Mouse (Mus musculus) adrenal gland, postnatal 36 days (tissue): ENCODE data around the gene Atg4d. TPM values are rescaled to one million over a fixed set of nuclear protein-coding genes. Genes with fewer than 3 reads are reported as not detected.
"Not testable (repeated sequence)": the region's sequence is repeated elsewhere in the genome, so short reads cannot be mapped to it uniquely, and the experiment has no call there.

ENCODE experiments used
- DNase-seq, 2 experiments: peaks; one replicate each; pipeline ENCODE4 v3.0.0; 2021; ENCODE audit warnings: mixed read lengths in 1 of 2
- total RNA-seq, 2 experiments: library from RNA; stranded (reverse); gene quantifications; 2 replicates each; pipeline ENCODE4 v1.2.3; 2021

Atg4d gene
- total RNA-seq, 2 experiments from 2014 or later = 39.1 to 39.5 TPM

DNA sequence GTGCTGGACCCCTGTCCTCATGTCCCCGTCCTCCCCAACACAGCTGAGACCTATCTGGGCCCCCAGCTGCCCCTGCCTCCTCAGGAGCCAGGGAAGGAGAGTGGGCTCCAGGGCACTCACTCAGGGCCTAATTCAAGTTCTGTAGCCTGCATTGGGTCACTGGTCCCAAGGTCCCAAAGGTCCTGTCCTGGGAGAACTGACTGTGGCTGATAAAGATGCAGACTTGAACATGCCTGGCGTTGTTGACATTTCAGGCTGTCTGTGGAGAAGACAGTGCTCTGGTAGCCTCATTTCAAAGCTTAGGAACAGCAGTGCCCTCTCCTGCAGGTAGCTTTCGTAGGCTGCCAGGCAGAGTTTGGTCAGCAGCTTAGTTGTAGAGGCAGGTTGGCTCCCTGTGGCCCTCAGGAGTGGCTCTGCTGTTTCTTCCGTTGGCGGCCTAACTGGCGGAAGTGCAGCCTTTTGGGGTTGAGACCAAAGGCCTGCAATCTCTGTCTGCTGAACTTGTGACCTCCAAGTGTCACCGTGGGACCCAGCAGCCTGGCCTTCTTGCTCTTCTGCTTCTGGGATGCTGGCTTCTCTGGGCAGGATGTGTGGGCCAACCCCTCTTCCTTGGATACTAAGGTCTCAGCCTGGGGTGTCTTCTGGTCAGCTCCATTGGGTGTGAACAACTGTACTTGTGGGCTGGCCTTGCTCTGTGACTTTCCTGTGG lies 8.6 kb downstream of the Atg4d start:
- no peak for DNase-seq

DNA sequence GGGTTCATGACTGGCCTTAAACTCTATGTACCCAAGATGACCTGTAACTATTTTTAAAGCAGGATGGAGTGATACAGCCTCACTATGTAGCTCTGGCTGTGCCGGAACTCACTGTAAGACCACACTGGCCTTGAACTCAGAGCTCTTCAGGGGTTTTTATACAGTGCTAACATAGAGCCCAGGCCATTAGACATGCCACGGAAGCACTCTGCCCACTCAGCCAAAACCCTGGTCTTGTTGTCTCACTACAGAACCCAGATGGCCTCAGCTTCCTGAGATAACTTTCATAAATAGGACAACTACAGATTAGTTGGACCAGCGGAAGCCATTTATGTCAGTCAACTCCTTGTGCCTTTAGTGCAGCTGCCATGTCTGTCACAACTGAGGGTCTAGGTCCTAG lies 9.2 kb downstream of the Atg4d start:
- DNase-seq = no peak

DNA sequence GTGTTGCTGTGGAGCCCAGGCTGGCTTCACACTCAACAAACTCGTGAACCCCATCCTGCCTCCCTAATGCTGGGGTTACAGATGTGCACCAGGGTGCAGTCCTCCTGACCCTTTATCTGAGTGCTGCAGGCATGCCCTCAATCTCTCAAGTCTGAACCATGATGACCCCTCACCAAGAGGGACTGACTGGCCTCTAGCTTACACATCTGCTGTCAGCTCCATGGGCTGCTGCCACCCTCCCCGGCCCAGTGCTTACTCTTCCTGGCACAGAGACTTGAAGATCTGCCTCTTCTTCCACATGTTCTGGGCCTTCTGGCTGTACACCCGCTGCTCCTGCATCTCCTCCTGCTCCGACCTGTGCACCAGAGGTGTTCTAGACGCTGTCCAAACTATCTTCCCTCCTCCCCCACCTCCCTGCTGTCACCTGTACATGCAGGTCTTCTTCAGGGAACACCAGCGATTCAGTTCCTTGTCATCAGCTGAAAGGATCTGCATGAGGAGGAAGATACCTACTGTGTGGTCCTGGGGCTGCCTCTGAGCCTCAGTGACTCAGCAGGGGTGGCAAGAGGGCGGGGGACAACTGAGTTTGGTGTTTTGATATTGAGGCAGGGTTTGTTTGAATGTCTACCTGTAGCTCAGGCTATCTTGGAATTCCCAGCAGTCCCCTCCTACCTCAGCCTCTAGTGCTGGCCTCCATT lies 10.1 kb downstream of the Atg4d start:
- no peak for DNase-seq

DNA sequence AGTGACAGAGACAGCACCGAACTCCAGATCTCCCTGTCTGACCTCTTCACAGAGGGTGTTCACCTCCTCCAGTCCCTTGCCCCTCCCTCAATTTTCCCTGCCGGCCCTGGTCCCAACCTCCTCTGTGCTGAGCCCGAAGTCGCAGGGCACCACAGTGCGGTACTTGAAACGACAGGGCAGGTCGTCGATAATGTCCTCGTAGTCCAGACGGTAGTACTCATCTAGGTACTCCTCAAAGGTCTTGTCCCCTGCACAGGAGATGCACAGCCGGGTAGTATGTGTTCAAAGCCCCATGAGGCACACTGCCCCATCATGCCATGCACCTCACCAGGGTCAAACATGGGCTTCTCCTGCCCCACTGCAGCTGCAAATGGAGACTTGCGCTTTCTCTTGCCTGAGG lies 10.6 kb downstream of the Atg4d start:
- DNase-seq = no peak

DNA sequence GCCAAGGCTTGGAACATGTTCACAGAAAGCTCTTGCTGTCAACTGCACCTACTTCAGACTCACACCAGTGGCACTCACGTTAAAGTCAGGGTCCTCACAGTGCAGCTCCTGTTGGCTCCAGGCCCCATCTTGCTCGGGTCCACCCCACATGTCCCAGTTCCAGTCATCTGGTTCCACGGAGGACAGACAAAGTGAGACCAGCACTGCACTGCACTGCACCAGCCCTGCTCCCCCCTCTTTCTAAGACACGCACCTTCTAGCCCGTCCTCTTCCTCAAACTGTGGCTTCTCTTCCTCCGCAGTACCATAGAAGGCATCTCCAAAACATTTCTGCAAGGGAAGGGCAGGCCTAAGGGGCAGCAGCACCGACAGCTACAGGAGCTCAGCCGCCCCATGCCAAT lies 11.2 kb downstream of the Atg4d start:
- peak; percentile 12 to 18 for DNase-seq

DNA sequence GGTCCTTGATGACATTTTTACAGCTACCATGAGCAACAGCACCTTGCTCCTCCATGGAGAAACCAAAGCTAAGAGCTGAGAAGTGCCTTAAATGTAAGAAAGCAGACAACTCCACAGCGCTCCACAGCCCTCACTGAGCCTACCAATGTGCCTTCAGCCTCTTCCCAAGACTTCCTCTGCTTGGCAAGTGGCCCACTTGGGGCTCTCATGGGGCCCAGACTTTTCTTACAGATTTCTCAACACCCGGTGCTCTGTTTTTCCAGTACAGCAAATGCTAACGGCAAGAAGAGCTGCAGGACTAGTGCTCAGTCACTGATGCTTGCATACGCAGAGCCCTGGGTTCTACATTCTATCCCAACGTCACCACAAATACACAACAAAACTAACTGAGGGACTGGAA lies 12.7 kb downstream of the Atg4d start:
- peak in 1 of 2 experiments; percentile 51 for DNase-seq

DNA sequence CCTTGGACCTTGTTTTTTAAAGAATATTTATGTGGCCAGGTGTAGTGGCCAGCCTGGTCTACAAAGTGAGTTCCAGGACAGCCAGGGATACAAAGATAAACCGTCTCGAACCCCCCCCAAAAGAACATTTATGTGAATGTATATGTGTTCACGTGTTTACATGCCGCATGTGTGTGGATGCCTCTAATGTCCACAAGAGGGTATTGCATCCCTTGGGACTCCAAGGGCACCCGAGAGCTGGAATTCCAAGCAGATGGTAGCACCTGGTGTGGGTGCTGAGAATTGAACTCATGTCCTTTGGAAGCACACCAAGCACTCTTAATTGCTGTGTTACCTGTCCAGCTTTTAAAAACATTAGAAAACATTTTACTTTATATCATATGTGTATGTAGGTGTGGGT lies 18.5 kb downstream of the Atg4d start:
- no peak for DNase-seq

DNA sequence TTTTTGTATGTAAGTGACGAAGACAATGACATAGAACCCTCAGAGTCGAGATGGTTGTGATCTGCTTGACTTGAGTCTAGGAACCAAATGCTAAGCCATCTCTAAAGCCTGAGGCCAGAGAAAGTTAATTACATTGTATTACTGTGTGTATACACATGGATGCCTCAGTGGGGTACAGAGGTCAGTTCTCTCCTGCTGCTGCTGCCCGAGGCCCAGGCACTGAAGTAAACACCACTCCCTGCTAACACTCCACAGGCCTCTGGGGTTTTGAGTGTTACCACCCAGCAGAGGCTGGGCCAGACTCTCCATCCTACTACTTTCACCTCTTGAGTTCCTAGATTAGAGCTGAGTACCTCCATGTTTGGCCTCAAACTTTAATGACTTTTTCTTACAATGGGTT lies 18.9 kb downstream of the Atg4d start:
- no peak for DNase-seq

DNA sequence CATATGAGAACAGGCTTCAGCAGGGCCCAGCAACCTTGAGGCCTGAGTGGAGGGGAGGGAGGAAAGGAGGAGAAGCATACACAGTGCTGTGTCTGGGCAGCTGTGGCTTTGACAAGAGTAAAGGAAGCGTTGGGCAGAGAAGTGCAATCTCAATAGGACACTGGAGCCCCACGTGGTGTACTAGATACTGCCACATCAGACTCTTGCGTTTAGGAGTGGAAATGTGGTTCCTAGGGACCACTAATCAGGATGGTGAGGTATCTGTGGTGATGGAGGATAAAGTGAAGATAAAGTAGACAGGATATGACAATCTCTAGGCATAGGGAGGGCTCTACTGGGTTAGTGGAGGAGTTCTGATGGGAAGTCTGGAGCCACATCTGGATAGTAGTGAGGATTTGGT lies 21.7 kb downstream of the Atg4d start:
- DNase-seq = no peak

DNA sequence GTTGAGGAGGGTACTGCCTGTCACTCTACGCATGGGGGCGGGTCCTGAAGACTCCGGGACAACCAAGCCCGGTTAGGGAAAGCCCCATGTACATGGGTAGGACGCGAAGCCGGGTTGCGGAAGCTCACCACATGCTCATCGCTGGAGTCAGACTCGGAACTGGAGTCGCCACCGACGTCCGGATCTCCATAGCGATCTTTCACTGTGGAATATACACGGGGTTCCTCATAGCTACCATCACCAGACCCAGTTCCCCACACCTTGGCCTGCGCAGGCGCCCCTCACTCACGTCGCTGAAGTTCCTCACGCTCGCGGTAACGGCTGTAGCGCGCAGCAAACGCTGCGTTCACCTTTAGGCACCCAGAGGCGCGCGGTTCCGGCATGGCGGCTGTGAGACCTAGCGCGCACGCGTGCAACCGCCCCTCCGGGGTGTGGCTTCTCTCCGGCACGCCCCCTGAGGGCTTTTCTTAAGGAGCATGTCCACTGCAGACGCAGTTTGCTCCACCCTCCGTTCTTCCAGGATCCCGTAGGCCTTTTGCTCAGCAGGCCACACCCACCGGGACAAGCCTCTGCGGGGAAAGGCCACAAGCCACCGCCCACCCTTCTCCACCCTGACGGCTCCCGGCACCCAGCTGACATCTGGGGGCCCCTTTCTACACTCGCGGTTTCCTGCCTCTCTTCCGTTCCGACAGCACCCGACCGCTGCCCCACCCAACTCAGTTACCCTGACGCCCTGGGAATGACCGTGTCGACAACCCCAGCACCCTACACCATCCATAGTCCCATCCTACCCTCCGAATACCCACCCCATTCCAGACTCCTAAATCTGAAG lies 22.7 kb downstream of the Atg4d start, which contains the start of gene Kri1:
Gene Kri1 (minus strand): TSS at position 399 of the 832 bp plus-strand sequence.
- DNase-seq = peak; percentile 99

DNA sequence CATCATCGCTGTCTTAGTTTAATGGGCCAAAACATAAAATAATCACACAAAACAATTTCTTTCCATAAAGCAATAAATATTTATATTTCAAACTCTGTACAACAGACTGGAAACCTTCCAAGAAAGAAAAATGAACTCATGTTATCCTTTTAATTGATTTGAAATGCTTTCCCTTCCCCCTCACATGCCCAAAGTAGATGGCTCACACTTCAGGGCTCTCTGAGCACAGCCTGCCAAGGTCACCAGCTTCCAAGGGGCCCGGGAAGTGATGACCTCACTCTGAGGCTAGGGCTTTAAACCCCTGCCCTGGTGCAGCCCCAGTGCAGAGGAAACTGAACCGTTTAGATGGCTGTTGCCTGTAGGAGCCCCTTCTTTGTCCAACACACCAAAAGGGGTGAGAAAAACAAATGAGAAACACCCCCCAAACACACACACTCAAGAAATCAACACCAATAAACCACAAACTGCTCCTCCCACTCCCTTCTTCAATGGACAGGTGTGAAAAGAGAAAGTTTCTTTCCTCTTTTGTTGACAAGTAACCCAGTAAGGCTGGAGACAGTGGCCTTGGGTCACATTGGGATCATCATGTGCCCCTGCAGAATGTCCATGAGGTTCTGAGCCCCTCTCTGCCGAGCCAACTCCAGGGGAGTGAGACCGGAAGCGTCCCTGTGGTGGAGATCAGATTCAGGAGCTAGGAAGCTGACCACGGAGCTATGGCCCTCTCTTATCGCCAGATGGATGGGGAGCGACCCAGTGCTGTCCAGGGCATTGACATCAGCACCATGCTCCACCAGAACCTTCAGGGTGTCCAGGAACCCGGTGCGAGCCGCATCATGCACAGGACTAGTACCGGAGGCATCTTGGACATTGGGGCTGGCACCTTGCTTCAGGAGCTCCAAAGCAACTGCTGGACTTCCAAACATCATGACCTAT lies 23.6 kb downstream of the Atg4d start:
- peak; percentile 46 to 69 for DNase-seq

DNA sequence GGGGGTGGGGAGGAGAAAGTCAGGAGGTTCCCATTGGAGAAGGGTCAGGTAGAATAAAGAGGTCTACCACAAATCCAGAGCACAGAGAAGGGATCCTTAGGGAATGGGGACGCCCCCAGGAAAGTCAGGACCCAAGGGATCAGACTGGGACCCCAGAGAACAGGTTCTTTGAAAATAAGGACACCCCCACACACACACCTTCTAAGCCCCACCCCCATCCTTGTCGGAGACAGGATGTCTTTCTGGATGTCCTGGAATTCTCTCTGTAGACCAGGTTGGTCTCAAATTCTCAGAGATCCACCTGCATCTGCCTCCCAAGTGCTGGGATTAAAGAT lies 24.2 kb downstream of the Atg4d start:
- DNase-seq = no peak

DNA sequence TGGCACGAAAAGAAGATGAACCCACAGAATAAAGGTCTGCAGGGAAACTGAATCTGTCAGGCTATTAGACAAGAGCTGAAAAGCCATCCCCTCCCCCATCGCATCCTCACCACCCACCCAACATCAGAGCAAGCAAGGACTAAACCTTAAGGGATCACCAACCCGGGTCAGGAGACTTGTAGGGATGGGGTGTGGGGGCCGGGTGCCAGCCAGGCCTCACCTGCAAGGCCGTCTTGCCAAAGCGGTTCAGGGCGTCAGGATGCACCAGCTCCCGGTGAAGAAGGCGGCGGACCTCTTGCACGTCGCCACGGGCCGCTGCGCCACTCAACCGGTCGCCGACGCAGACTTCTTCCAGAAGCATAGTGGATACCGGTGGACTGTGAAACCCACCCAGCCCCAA lies 25.5 kb downstream of the Atg4d start:
- DNase-seq = peak in 1 of 2 experiments; percentile 57

DNA sequence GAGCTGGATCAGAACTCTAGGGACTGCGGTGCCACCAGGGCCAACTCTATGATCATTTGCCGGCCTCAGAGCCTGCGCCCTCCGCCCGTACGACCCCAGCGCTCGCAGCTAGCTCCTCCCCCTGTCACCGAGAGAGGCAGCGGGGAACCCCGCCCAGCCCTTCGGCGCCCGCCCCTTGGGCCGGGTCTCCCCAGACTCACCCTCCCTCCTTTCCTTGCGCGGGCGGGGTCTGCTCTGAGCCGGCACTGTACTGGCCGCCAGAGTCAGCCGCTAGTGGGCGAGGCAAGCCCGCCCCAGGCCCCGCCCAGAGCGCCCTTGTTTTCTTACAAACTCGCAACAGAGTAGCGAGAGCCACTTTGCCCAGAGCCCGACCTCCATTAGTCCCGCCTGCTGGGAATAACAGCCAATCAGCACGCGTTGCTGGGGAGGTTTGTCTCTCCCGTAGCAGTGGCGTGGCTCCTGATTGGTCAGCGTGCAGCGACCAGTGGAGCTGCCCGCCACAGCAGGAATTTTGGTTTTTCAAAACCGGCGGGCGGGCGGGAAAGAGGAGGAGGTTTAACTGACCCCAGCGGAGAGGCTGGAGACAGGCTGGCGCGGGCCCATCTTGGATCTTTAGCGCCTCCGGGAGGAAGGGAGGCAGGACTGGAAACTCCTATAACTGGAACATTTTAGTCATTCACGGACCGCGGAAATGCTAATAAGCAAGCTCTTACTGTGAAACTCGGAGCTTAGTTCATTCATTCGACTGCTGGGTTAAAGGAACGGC lies 26.1 kb downstream of the Atg4d start, which contains the start of gene Cdkn2d:
Gene Cdkn2d (minus strand): TSS at position 386 of the 766 bp plus-strand sequence.
- peak; percentile 100 for DNase-seq

DNA sequence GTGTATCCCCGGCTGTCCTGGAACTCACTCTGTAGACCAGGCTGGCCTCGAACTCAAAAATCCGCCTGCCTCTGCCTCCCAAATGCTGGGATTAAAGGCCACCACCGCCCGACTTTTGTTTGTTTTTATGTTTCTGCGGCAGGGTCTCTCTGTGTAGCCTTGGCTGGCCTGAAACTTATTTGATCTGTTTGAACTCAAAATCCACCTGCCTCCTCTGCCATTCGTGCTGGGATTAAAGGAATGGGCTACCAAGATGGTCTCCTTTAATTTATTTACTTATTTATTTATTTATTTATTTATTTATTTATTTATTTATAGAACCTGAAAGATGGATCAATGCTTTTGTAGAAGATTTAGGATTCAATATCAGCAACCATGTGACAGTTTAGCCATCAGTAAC lies 26.8 kb downstream of the Atg4d start:
- not testable (repeated sequence) for DNase-seq

DNA sequence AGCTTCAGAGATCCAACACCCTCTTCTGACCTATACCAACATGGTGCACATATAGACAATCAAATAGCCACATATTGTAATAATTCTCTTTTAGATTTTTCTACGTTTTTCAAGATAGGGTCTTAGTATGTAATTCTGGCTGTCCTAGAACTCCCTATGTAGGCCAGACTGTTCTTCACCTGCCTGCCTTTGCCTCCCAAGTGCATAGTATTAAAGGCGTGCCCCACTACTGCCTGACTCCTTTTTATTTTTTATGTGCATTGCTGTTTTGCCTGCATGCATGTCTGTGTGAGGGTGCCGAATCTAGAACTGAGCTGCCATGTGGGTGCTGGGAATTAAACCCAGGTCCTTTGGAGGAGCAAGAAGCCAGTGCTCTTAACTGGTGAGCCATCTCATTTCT lies 27.2 kb downstream of the Atg4d start:
- DNase-seq = no peak

DNA sequence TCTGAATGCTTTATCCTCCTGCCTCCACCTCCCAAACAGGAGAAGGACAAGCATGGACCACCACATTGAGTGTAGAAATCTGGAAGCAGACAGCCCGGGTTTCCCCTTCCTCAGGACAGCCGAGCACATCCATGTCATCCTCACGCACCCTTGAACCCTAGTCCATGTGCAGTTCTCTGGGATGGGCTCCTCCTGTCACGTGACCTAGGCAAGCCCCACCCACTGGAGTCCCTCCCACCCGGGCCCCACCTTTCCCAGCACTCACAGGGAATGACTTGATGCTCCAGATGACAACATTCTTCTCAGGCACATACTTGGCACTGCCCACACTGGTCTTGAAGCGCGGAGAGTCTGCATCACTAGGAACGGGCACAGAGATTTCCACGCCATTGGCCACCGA lies 33.9 kb downstream of the Atg4d start:
- no peak for DNase-seq

DNA sequence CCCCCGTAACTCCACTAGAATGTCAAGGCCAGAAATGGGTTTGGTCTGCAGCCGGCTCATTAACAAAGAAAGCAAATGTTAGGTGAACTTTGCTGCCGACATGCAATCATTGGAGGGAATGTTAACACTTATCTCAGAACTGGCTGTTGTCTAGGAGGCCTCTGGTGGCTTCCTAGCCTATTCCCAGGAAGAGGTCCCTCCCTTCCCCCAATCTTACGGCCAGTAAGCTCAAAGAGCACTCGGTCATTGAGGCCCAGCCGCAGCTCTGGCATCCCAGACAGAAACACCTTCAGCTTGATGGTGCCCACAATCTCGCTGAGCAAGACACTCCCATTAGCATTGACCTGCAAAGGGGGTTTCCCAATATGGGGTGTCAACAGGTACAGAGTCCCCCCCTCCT lies 40.0 kb downstream of the Atg4d start:
- DNase-seq = no peak

DNA sequence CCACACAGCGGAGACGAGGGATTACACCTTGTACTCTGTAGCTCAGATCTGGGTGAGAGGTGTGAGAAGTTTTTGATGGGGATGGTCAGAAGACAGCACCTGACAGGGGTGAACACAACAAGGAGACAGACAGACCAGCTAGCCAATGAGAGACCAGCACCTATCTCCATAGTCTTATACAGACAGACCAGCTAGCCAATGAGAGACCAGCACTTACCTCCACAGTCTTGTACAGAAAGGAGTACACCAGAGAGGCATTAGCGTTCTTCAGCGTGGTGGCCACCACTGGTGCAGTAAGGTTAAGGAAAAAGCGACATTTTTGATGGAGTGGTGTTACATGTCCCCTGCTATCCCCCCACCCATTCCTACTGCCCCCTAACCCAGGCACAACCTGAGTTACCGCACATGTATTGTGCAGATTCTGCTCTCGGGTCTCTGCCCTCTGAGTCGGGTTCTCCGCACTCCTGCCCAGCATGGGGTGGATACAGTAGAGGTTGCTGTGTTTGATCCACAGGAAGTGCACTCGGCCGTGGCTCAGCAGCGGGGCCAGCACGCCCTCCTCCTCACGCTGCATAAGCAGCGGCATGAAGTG lies 44.2 kb downstream of the Atg4d start:
- DNase-seq = peak in 1 of 2 experiments; percentile 23

DNA sequence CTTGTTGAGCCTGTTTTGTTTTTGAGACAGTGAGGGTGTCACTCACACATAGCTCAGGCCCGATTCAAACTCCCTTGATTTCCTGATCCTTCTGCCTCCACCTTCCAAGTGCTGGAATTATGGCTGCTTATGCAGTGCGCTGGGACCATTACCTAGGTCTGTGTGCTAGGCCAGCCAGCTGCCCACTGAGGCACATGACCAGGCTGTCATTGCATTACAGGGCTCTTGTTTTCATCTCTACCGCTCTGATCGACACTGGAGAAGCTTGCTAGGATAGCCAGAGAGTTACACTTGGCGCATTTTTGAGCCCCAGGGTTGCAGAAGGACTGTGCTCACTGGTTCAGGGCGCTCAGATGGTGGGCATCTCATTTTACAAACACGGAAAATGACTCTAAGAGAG lies 46.6 kb downstream of the Atg4d start:
- no peak for DNase-seq

DNA sequence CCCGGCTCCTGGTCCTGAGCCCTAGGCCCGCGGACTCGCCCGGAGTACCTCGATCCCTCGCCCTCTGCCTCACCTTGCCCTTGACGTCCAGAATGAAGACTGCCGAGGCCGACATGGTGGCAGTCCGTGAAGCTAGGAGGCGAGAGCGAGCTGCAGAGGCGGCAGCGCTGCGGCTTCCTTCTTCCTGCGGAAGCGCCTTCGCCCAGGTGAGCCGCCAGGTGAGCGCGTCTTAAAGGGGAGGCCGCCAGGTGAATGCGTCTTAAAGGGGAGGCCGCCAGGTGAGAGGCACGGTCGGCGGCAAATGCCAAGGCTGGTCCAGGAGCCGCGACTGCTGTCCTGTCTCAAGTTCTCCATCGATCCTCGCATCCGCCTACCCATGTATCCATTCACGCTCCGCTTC lies 47.0 kb downstream of the Atg4d start, which contains the start of gene Ap1m2:
Gene Ap1m2 (minus strand): TSS at position 204 of the 400 bp plus-strand sequence.
- DNase-seq = no peak
